Mouse (Mus musculus): ENCODE results near the gene Ntn3. TPM values are rescaled to one million over a fixed set of nuclear protein-coding genes. Genes with fewer than 3 reads are reported as not detected.

Gene Ntn3
- total and polyA plus RNA-seq, 3 experiments, result 1.6 to 3.8 (median 2.1) TPM

DNA sequence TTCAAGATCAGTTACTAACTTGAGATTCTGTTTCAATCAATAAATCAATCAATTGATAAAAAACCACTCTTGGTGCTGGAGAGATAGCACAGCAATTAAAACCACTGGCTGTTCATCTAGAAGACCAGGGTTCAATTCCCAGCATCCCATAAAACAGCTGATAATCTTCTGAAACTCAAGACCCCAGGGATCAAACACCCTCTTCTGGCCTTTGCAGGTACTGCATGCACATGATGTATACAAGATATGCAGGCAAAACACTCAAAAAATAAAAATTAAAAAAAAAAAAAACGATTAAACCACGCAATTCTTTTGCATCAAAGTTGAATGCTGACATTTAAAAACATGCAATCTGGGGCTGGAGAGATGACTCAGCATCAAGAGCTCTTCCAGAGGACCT, 39.3 kb upstream of the Ntn3 start:
- Histone ChIP-seq H3K9me3 (replicated peaks) (peaks cover 6% of the 10 kb centered on the region; the same call in 1 of the 2 replicates), H3K4me3 (ENCODE audit: low read depth, low read length) (no peak overlapping the region), H3K4me1 (ENCODE audit: insufficient read depth, low read depth, low read length) (peaks cover 29% of the 10 kb centered on the region), H3K27me3 (ENCODE audit: insufficient read depth, low read length) (no peaks in the 10 kb centered on the region), H3K36me3 (replicated peaks) (peaks cover 56% of the 10 kb centered on the region)
- no peak for DNase-seq (ENCODE audit: low spot score)
- ATAC-seq (ENCODE audit: extremely low read depth, insufficient number of reproducible peaks, low FRiP score, poor library complexity, severe bottlenecking), result no peak
- TF ChIP-seq GATA1 (IDR thresholded peaks at IDR 0.05; ENCODE audit: borderline replicate concordance, low read length) (no peak), CTCF (IDR thresholded peaks at IDR 0.05; ENCODE audit: low read depth, low read length) (no peak), GATA2 (IDR thresholded peaks at IDR 0.05; ENCODE audit: borderline replicate concordance, low read depth, low read length) (no peak), TAL1 (conservative IDR thresholded peaks at IDR 0.05; ENCODE audit: low read depth, low read length) (no peak), POLR2AphosphoS5 (IDR thresholded peaks at IDR 0.05; ENCODE audit: insufficient replicate concordance, low read depth, low read length) (no peak)

DNA sequence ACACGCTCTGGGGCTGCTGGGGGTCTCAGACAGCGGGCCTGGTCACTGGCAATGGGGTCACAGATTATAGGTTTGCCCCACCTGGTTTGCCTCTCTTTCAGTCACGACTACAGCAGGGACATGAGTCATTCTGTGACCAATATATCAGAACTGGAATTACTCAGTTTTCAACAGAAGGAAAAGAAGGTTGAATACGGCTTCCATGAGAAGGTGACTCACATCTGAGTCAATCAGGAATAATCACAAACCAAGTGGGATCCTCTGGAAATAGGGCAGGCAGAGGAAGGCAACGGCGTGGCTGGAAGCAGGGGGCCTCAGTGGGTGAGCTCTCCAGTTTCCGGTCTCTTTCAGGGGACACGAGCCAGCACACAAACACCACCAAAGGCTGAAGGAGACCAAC, 34.7 kb upstream of the Ntn3 start:
- no peak for DNase-seq (ENCODE audit: low spot score)
- H3K4me3 ChIP-seq (ENCODE audit: low read depth, low read length), result no peak overlapping the region
- H3K27me3 ChIP-seq (ENCODE audit: insufficient read depth, low read length), result no peaks in the 10 kb centered on the region
- peaks cover 14% of the 10 kb centered on the region for H3K4me1 ChIP-seq (ENCODE audit: insufficient read depth, low read depth, low read length)
- no peak for ATAC-seq (ENCODE audit: extremely low read depth, insufficient number of reproducible peaks, low FRiP score, poor library complexity, severe bottlenecking)
- peaks cover 13% of the 10 kb centered on the region; the same call in 1 of the 2 replicates for H3K9me3 ChIP-seq (replicated peaks)
- TF ChIP-seq GATA1 (IDR thresholded peaks at IDR 0.05; ENCODE audit: borderline replicate concordance, low read length), result no peak
- no peak for TF ChIP-seq GATA2 (IDR thresholded peaks at IDR 0.05; ENCODE audit: borderline replicate concordance, low read depth, low read length)
- no peak for TF ChIP-seq POLR2AphosphoS5 (IDR thresholded peaks at IDR 0.05; ENCODE audit: insufficient replicate concordance, low read depth, low read length)
- TF ChIP-seq CTCF (IDR thresholded peaks at IDR 0.05; ENCODE audit: low read depth, low read length), result no peak
- no peak for TF ChIP-seq TAL1 (conservative IDR thresholded peaks at IDR 0.05; ENCODE audit: low read depth, low read length)
- H3K36me3 ChIP-seq (replicated peaks), result peaks cover 89% of the 10 kb centered on the region

- Histone ChIP-seq H3K27me3 (ENCODE audit: insufficient read depth, low read length) (no peaks in the 10 kb centered on the region), H3K36me3 (replicated peaks) (peaks cover 89% of the 10 kb centered on the region), H3K4me3 (ENCODE audit: low read depth, low read length) (no peak overlapping the region), H3K9me3 (replicated peaks) (peaks cover 13% of the 10 kb centered on the region; the same call in 1 of the 2 replicates), H3K4me1 (ENCODE audit: insufficient read depth, low read depth, low read length) (peaks cover 15% of the 10 kb centered on the region)
- DNase-seq (ENCODE audit: low spot score) (no peak), ATAC-seq (ENCODE audit: extremely low read depth, insufficient number of reproducible peaks, low FRiP score, poor library complexity, severe bottlenecking) (no peak)
- TF ChIP-seq TAL1 (conservative IDR thresholded peaks at IDR 0.05; ENCODE audit: low read depth, low read length) (no peak), GATA1 (IDR thresholded peaks at IDR 0.05; ENCODE audit: borderline replicate concordance, low read length) (no peak), CTCF (IDR thresholded peaks at IDR 0.05; ENCODE audit: low read depth, low read length) (no peak), POLR2AphosphoS5 (IDR thresholded peaks at IDR 0.05; ENCODE audit: insufficient replicate concordance, low read depth, low read length) (no peak), GATA2 (IDR thresholded peaks at IDR 0.05; ENCODE audit: borderline replicate concordance, low read depth, low read length) (no peak)
Observed at GRCm38 (mm10) chr17:24243311-24243969, 34.1 kb upstream of the Ntn3 start.

- Histone ChIP-seq H3K36me3 (replicated peaks) (peaks cover 96% of the 10 kb centered on the region), H3K9me3 (replicated peaks) (peaks cover 6% of the 10 kb centered on the region; the same call in 1 of the 2 replicates), H3K4me3 (ENCODE audit: low read depth, low read length) (no peak overlapping the region), H3K27me3 (ENCODE audit: insufficient read depth, low read length) (no peaks in the 10 kb centered on the region), H3K4me1 (ENCODE audit: insufficient read depth, low read depth, low read length) (peaks cover 16% of the 10 kb centered on the region)
- ATAC-seq (ENCODE audit: extremely low read depth, insufficient number of reproducible peaks, low FRiP score, poor library complexity, severe bottlenecking) (no peak), DNase-seq (ENCODE audit: low spot score) (no peak)
- TF ChIP-seq GATA2 (IDR thresholded peaks at IDR 0.05; ENCODE audit: borderline replicate concordance, low read depth, low read length), result no peak
- TF ChIP-seq CTCF (IDR thresholded peaks at IDR 0.05; ENCODE audit: low read depth, low read length), result no peak
- TF ChIP-seq GATA1 (IDR thresholded peaks at IDR 0.05; ENCODE audit: borderline replicate concordance, low read length), result no peak
- no peak for TF ChIP-seq POLR2AphosphoS5 (IDR thresholded peaks at IDR 0.05; ENCODE audit: insufficient replicate concordance, low read depth, low read length)
- no peak for TF ChIP-seq TAL1 (conservative IDR thresholded peaks at IDR 0.05; ENCODE audit: low read depth, low read length)
Observed at GRCm38 (mm10) chr17:24236921-24237320, 27.6 kb upstream of the Ntn3 start.

- Histone ChIP-seq H3K4me3 (ENCODE audit: low read depth, low read length) (no peak overlapping the region), H3K4me1 (ENCODE audit: insufficient read depth, low read depth, low read length) (peaks cover 20% of the 10 kb centered on the region), H3K27me3 (ENCODE audit: insufficient read depth, low read length) (no peaks in the 10 kb centered on the region), H3K36me3 (replicated peaks) (peaks cover 96% of the 10 kb centered on the region), H3K9me3 (replicated peaks) (peaks cover 6% of the 10 kb centered on the region; the same call in 1 of the 2 replicates)
- no peak for DNase-seq (ENCODE audit: low spot score)
- no peak for ATAC-seq (ENCODE audit: extremely low read depth, insufficient number of reproducible peaks, low FRiP score, poor library complexity, severe bottlenecking)
- TF ChIP-seq GATA1 (IDR thresholded peaks at IDR 0.05; ENCODE audit: borderline replicate concordance, low read length), result no peak
- TF ChIP-seq CTCF (IDR thresholded peaks at IDR 0.05; ENCODE audit: low read depth, low read length), result no peak
- TF ChIP-seq GATA2 (IDR thresholded peaks at IDR 0.05; ENCODE audit: borderline replicate concordance, low read depth, low read length), result no peak
- no peak for TF ChIP-seq POLR2AphosphoS5 (IDR thresholded peaks at IDR 0.05; ENCODE audit: insufficient replicate concordance, low read depth, low read length)
- no peak for TF ChIP-seq TAL1 (conservative IDR thresholded peaks at IDR 0.05; ENCODE audit: low read depth, low read length)
Observed at GRCm38 (mm10) chr17:24236479-24236878, 27.1 kb upstream of the Ntn3 start.

DNA sequence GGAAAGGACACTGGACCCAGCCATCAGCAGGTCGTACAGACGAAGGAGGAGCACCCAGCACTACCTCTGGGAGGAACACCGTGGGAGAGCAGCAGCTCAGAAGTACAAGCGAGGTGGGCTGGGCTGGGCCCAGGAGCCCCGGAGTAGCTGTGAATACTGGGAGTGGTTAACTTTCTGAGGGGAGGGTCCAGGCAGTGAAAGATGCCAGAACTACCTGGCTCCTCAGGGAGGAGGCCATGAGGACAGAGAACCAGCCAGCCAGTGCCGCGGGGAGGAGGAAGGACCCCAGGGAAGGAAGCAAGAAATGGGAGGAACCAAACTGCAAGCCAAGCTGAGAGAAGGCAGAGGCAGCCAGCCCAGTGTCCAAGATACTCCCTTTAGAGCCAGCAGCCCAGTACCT, 18.6 kb upstream of the Ntn3 start:
- Histone ChIP-seq H3K4me3 (ENCODE audit: low read depth, low read length) (peak overlapping the region; percentile 46; the same call in 1 of the 2 replicates), H3K9me3 (replicated peaks) (no peaks in the 10 kb centered on the region), H3K4me1 (ENCODE audit: insufficient read depth, low read depth, low read length) (peaks cover 73% of the 10 kb centered on the region), H3K36me3 (replicated peaks) (peaks cover 90% of the 10 kb centered on the region), H3K27me3 (ENCODE audit: insufficient read depth, low read length) (no peaks in the 10 kb centered on the region)
- no peak for TF ChIP-seq POLR2AphosphoS5 (IDR thresholded peaks at IDR 0.05; ENCODE audit: insufficient replicate concordance, low read depth, low read length)
- TF ChIP-seq GATA2 (IDR thresholded peaks at IDR 0.05; ENCODE audit: borderline replicate concordance, low read depth, low read length), result no peak
- no peak for TF ChIP-seq TAL1 (conservative IDR thresholded peaks at IDR 0.05; ENCODE audit: low read depth, low read length)
- TF ChIP-seq GATA1 (IDR thresholded peaks at IDR 0.05; ENCODE audit: borderline replicate concordance, low read length), result no peak
- TF ChIP-seq CTCF (IDR thresholded peaks at IDR 0.05; ENCODE audit: low read depth, low read length), result no peak
- ATAC-seq (ENCODE audit: extremely low read depth, insufficient number of reproducible peaks, low FRiP score, poor library complexity, severe bottlenecking) (no peak), DNase-seq (ENCODE audit: low spot score) (no peak)
